Mouse (Mus musculus): ENCODE measurements around the gene Cd63.

GRCm38 (mm10) chr10:128866518-128866917 lies 34.3 kb upstream of the Cd63 start:
- TF ChIP-seq POLR2A (IDR thresholded peaks at IDR 0.05; ENCODE audit: insufficient read depth, low read length), result no peak
- no peak for TF ChIP-seq CTCF (IDR thresholded peaks at IDR 0.05; ENCODE audit: low read depth, low read length)
- no peak for TF ChIP-seq EP300 (IDR thresholded peaks at IDR 0.05; ENCODE audit: insufficient read depth, low read depth, low read length)

All from ES-Bruce4 (cell line).